Mouse (Mus musculus) central nervous system, embryonic 18 days (tissue): ENCODE measurements around the gene Cbx8. TPM values are rescaled to one million over a fixed set of nuclear protein-coding genes. Genes with fewer than 3 reads are reported as not detected.

ENCODE experiments used
- polyA plus RNA-seq: library from polyadenylated mRNA; depleted of rRNA; stranded (reverse); fragments of >200 nt; gene quantifications from 2 replicates; pipeline ENCODE4 v1.2.3, GENCODE M21; 2012; rRNA removed

The Cbx8 gene
- polyA plus RNA-seq, result 7.9 and 8.4 TPM in 2 replicates

GRCm38 (mm10) chr11:119040600-119041324 is at the start of gene Cbx8:
TSS of gene Cbx8 (minus strand) at chr11:119040969.

GRCm38 (mm10) chr11:119086144-119086971 is 45.6 kb upstream of the Cbx8 start, which contains the start of gene Cbx4:
TSS of gene Cbx4 (minus strand) at chr11:119086221.

GRCm38 (mm10) chr11:119022895-119023615 is 17.7 kb downstream of the Cbx8 start, which contains the start of gene Cbx2:
TSS of gene Cbx2 (plus strand) at chr11:119022962.

GRCm38 (mm10) chr11:118987999-118988398 is 52.8 kb downstream of the Cbx8 start, which contains the start of gene Enpp7:
TSS of gene Enpp7 (plus strand) at chr11:118988188.

Other genes starting within 250 kb of the Cbx8 start
- gene Rbfox3, start 129.4 kb downstream of the Cbx8 start, polyA plus RNA-seq, result 25.4 and 31.3 TPM in 2 replicates
- gene Enpp7, start 52.8 kb downstream of the Cbx8 start, polyA plus RNA-seq, result not detected in 2 replicates
- 15.5 and 16.0 TPM in 2 replicates for gene Cbx2, start 18.0 kb downstream of the Cbx8 start, polyA plus RNA-seq
- gene Cbx4, start 45.3 kb upstream of the Cbx8 start, polyA plus RNA-seq, result 40.3 and 43.2 TPM in 2 replicates
- 83.6 and 90.9 TPM in 2 replicates for gene Tbc1d16, start 187.5 kb upstream of the Cbx8 start, polyA plus RNA-seq
- 11.4 and 12.5 TPM in 2 replicates for gene Ccdc40, start 187.6 kb upstream of the Cbx8 start, polyA plus RNA-seq
- 109 and 111 TPM in 2 replicates for gene Gaa, start 226.9 kb upstream of the Cbx8 start, polyA plus RNA-seq